Mouse (Mus musculus) megakaryocyte-erythroid progenitor cell, adult 5 weeks (primary cell): ENCODE data around the gene Gpatch2l. TPM values are rescaled to one million over a fixed set of nuclear protein-coding genes. Genes with fewer than 3 reads are reported as not detected.

Experiments used
- polyA plus RNA-seq: library from polyadenylated mRNA; stranded (reverse); fragments of >175 nt; gene quantifications from 2 replicates; pipeline ENCODE4 v1.2.3, GENCODE M21; 2012

The Gpatch2l gene
- polyA plus RNA-seq = 8.0 and 8.9 TPM in 2 replicates

GRCm38 (mm10) chr12:86241604-86242536 is at the start of gene Gpatch2l:
Gene Gpatch2l (plus strand): TSS chr12:86241858.

Other genes starting within 250 kb of the Gpatch2l start
- gene Tgfb3, start 162.8 kb upstream of the Gpatch2l start, polyA plus RNA-seq = 0.06 and 0.22 TPM in 2 replicates
- gene Ift43, start 159.3 kb upstream of the Gpatch2l start, polyA plus RNA-seq = 0.21 and 0.68 TPM in 2 replicates
- gene Esrrb, start 119.3 kb downstream of the Gpatch2l start, polyA plus RNA-seq = not detected in 2 replicates